Mouse (Mus musculus) spleen, adult 2 months (tissue): Measurements from ENCODE around the gene Cds2. TPM values are rescaled to one million over a fixed set of nuclear protein-coding genes. Genes with fewer than 3 reads are reported as not detected.
"Not testable (repeated sequence)": the region's sequence is repeated elsewhere in the genome, so short reads cannot be mapped to it uniquely, and the experiment has no call there.

Experiments used
- DNase-seq, 2 experiments: peaks; one replicate each; pipeline versions ENCODE4 v3.0.0 to v3.0.0-alpha.2; 2012 to 2021; ENCODE audit warnings: low spot score in 2 of 2, low read depth in 1 of 2
- H3K27ac ChIP-seq: fragments of 200-500 bp; 2 replicates; pipeline ENCODE4 v1.5.1; 2012; ENCODE audit warnings: low read length, inconsistent platforms; ENCODE audit not compliant: insufficient read depth
- H3K27me3 ChIP-seq: fragments of 200-500 bp; 2 replicates; pipeline ENCODE4 v1.6.1; 2012; ENCODE audit warnings: mild to moderate bottlenecking, moderate library complexity, low read length, inconsistent platforms; ENCODE audit not compliant: control insufficient read depth, insufficient read depth
- H3K36me3 ChIP-seq: fragments of 200-500 bp; 2 replicates; pipeline ENCODE4 v1.6.1; 2012; ENCODE audit warnings: mild to moderate bottlenecking, low read length, inconsistent platforms; ENCODE audit not compliant: control insufficient read depth, insufficient read depth
- H3K4me1 ChIP-seq: fragments of 200-500 bp; 2 replicates; pipeline ENCODE4 v1.6.1; 2011; ENCODE audit warnings: inconsistent platforms; ENCODE audit not compliant: control insufficient read depth, insufficient read depth, insufficient read length
- H3K4me3 ChIP-seq: fragments of 200-500 bp; 2 replicates; pipeline ENCODE4 v1.5.1; 2011; ENCODE audit warnings: mild to moderate bottlenecking, inconsistent platforms; ENCODE audit not compliant: insufficient read depth, insufficient read length; ENCODE audit errors: extremely low read depth
- CTCF ChIP-seq: fragments of 200-500 bp; IDR thresholded peaks from 2 replicates; pipeline ENCODE4 v1.5.1; 2011; ENCODE audit warnings: mild to moderate bottlenecking, inconsistent platforms; ENCODE audit not compliant: insufficient read depth, insufficient read length, insufficient replicate concordance; ENCODE audit errors: extremely low read depth
- POLR2A ChIP-seq: fragments of 200-500 bp; IDR thresholded peaks from 2 replicates; pipeline ENCODE4 v1.6.1; 2011; ENCODE audit warnings: low read depth, low read length, inconsistent platforms
- WGBS: fragments of 180-500 bp; shearing (Covaris S2); methylation state at CpG from one replicate; pipeline ENCODE4 v1.1.7; 2018; 5-methylcytosine and 5-hydroxymethylcytosine counted together
- polyA plus RNA-seq: library from polyadenylated mRNA; depleted of rRNA; stranded (reverse); fragments of >200 nt; gene quantifications from 2 replicates; pipeline ENCODE4 v1.2.3, GENCODE M21; 2012

Gene Cds2
- polyA plus RNA-seq, 1 experiment: 34.8 TPM

GRCm38 (mm10) chr2:132309398-132309930 lies 46.5 kb downstream of the Cds2 start:
- H3K27me3 ChIP-seq: no peaks in the 10 kb centered on the region
- WGBS: 89% methylated on average over 6 of the region's 6 CpGs
- DNase-seq: no peak
- H3K4me1 ChIP-seq: no peaks in the 10 kb centered on the region
- no peak for TF ChIP-seq POLR2A
- no peak for TF ChIP-seq CTCF
- H3K36me3 ChIP-seq: peaks cover 23% of the 10 kb centered on the region
- H3K27ac ChIP-seq: no peak overlapping the region
- H3K4me3 ChIP-seq: no peak overlapping the region

DNA sequence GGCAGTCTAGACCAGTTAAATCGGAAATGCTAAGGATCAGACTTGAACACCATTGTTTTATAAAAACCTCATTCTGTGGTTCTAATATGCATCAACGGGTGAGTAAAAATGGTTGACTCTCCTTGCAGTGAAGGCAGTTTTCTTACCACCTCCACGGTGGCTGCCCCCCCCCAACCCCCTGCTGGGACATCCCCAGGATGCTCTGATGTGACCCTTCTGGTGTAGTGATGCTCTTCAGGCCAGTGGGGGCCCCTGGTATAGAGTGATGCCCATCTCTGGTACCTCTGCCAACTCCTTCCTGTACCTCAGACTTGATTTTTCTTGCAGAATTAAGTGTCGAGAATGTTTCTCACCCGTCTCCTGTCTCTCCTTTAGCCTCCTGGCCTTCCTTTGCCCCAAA lies 49.7 kb downstream of the Cds2 start:
- TF ChIP-seq POLR2A: no peak
- no peak for TF ChIP-seq CTCF
- DNase-seq: no peak
- Histone ChIP-seq H3K4me1 (no peaks in the 10 kb centered on the region; the same call in 1 of the 2 replicates), H3K36me3 (peaks cover 8% of the 10 kb centered on the region), H3K27me3 (no peaks in the 10 kb centered on the region), H3K4me3 (no peak overlapping the region), H3K27ac (no peak overlapping the region)
- 86% methylated on average over 5 of the region's 5 CpGs for WGBS

GRCm38 (mm10) chr2:132313568-132313967 lies 50.6 kb downstream of the Cds2 start:
- Histone ChIP-seq H3K4me1 (no peaks in the 10 kb centered on the region; the same call in 1 of the 2 replicates), H3K27me3 (no peaks in the 10 kb centered on the region), H3K4me3 (no peak overlapping the region), H3K27ac (no peak overlapping the region), H3K36me3 (peaks cover 8% of the 10 kb centered on the region)
- TF ChIP-seq CTCF (no peak), POLR2A (no peak)
- 88% methylated on average over 2 of the region's 2 CpGs for WGBS
- no peak for DNase-seq

GRCm38 (mm10) chr2:132314057-132314456 lies 51.1 kb downstream of the Cds2 start:
- H3K36me3 ChIP-seq, H3K27me3 ChIP-seq, DNase-seq, H3K4me3 ChIP-seq, H3K4me1 ChIP-seq, H3K27ac ChIP-seq: not testable (repeated sequence)
- 89% methylated on average over 8 of the region's 8 CpGs for WGBS

DNA sequence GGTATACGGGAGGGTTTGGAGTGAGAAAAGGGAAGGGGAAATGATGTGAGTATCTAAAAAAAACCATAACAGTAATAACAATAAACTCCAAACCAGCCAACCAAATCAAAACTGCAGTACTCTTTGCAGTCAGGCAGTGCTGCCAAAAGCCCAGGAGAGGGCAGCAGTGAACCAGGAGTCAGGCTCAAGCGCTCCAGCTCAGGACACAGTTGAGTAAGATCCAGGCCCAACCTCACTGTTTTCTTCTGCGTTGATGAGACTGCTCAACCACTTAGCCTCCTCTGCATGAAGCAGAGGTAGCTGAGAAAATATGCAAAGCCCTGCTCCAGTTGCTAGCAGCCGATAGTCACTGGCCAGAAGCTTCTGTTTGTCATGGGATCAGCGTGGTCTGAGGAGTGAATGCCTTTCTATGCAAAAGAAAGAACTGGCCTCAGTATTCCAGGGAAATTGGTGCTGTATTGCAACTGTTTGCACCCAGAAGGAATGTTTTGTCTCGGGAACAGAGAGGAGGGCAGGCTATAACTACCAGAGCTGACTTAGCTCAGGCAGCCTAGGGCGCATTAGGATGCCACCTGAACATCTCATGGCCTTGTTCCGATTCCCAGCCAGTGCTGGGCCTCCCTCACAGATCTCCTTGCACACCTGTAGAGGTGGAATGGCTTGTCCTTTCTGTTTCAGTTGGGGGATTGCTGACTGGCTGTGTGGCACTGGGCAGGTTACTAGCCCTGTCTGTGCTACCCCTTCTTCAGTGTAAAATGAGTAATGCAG lies 53.3 kb downstream of the Cds2 start:
- H3K27ac ChIP-seq: no peak overlapping the region
- peak; percentile 40 to 55 for DNase-seq
- H3K4me1 ChIP-seq: no peaks in the 10 kb centered on the region; the same call in 1 of the 2 replicates
- WGBS: 45% methylated on average over 8 of the region's 8 CpGs
- peaks cover 3% of the 10 kb centered on the region; the same call in 1 of the 2 replicates for H3K36me3 ChIP-seq
- H3K4me3 ChIP-seq: no peak overlapping the region
- no peaks in the 10 kb centered on the region for H3K27me3 ChIP-seq
- TF ChIP-seq CTCF (peak; percentile 96), POLR2A (no peak)

DNA sequence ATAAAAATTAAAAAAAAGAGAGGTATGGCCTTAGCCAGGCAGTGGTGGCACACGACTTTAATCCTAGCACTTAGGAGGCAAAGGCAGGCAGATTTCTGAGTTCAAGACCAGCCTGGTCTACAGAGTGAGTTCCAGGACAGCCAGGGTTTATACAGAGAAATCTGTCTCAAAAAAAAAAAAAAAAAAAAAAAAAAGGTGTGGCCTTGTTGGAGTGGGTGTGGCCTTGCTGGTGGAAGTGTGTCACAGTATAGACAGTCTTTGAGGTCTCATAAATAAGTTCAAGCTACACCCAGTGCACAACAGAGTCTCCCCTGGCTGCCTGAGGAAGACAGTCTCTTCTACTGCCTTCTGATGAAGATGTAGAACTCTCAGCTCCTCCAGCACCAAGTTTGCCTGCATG lies 54.2 kb downstream of the Cds2 start:
- Histone ChIP-seq H3K4me3 (no peak overlapping the region), H3K4me1 (no peaks in the 10 kb centered on the region; the same call in 1 of the 2 replicates), H3K36me3 (no peaks in the 10 kb centered on the region), H3K27me3 (no peaks in the 10 kb centered on the region), H3K27ac (no peak overlapping the region)
- DNase-seq: no peak
- TF ChIP-seq CTCF: no peak
- no peak for TF ChIP-seq POLR2A
- 82% methylated on average over 1 of the region's 1 CpGs for WGBS

DNA sequence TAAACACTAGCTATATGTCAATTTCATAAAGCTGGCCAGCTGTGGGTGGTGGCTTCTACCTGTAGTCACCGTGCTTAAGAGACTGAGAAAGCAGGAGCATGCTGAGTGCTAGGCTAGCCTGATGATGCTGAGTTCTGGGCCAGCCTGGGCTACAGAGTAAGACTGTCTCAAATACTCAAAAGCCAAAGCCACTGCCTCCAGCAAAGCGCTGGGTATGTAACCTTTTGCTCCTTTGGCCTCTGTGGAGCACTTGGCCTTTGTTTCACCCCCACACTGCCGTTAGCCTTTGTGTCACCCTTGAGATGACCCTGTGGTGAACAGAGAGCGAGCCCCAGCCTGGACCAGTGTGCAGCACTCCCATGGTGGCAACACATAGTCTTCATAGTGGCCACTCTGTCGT lies 57.6 kb downstream of the Cds2 start:
- no peaks in the 10 kb centered on the region; the same call in 1 of the 2 replicates for H3K4me1 ChIP-seq
- no peak for DNase-seq
- WGBS: 81% methylated on average over 5 of the region's 5 CpGs
- no peak for TF ChIP-seq CTCF
- no peak for TF ChIP-seq POLR2A
- no peaks in the 10 kb centered on the region for H3K27me3 ChIP-seq
- no peak overlapping the region for H3K4me3 ChIP-seq
- no peak overlapping the region for H3K27ac ChIP-seq
- H3K36me3 ChIP-seq: no peaks in the 10 kb centered on the region
